10 mouse cellular contexts compared by ENCODE assay signal in the genomic region with DNA sequence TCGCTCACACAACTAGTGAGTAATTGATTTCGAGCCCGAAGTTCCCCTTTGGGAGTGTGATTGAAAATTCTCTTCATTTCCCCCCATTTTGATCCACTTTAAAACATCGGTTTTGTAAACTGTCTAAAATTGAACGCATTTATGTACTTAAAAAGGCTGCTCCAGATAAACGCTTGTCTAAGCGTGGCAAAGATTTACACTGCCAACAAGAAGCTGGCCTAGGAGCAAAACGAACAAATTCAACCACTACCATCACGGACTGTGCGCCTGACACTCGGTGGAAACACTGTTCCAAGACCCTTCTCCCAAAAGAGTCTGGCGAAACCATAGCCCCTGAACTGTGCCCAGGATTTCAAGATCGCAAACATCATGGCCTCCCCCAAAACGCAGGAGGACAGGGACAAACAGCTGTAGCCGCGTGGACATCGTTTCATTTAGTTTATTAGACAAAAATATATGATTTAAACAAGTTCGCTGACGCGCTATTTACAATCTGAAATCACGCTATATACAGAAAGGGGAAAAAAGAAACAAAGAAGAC. TPM values are rescaled to one million over a fixed set of nuclear protein-coding genes. Genes with fewer than 3 reads are reported as not detected.
DNase-seq lines count a peak whose midpoint lies in the region; ATAC-seq lines count a peak whose summit lies in the region.
"Had no signal": no experiment of that assay in that cellular context is flagged by ENCODE, and none has a peak within 500 bp of the region (broad histone marks: within the 10 kb centered on the region; RNA-seq: fewer than 3 reads in every experiment).

No protein-coding gene starts in this region.

- 1% methylated on average over 21 of the region's 21 CpGs for WGBS in kidney, embryonic 14.5 days
- 4% methylated on average over 21 of the region's 21 CpGs for WGBS in embryonic facial prominence, embryonic 11.5 days
- WGBS in hindbrain, embryonic 14.5 days = 5% methylated on average over 21 of the region's 21 CpGs

- H3K4me2 ChIP-seq in kidney, embryonic 14.5 days (replicated peaks; ENCODE audit: low read depth, low read length) = no peak overlapping the region
- H3K4me2 ChIP-seq in embryonic facial prominence, embryonic 11.5 days (ENCODE audit: low read depth, low read length) = no peak overlapping the region; the same call in 1 of the 2 replicates
- H3K4me2 ChIP-seq in hindbrain, embryonic 14.5 days (replicated peaks) = peak overlapping the region; percentile 70

- ATAC-seq in kidney, embryonic 14.5 days (ENCODE audit: low FRiP score, low TSS enrichment) = no peak
- no peak for ATAC-seq in embryonic facial prominence, embryonic 11.5 days (replicated peaks; ENCODE audit: insufficient number of reproducible peaks, low FRiP score, low TSS enrichment, low read depth)
- ATAC-seq in hindbrain, embryonic 14.5 days (ENCODE audit: low FRiP score) = no peak

- H3K27me3 ChIP-seq in kidney, embryonic 14.5 days (ENCODE audit: control insufficient read depth, insufficient read depth, low read length) = peaks cover 93% of the 10 kb centered on the region
- H3K27me3 ChIP-seq in embryonic facial prominence, embryonic 11.5 days (ENCODE audit: control insufficient read depth, insufficient read depth, low read length) = peaks cover 41% of the 10 kb centered on the region
- H3K27me3 ChIP-seq in hindbrain, embryonic 14.5 days (ENCODE audit: control insufficient read depth, insufficient read depth, low read length) = peaks cover 49% of the 10 kb centered on the region

- no peak overlapping the region for H3K27ac ChIP-seq in kidney, embryonic 14.5 days (ENCODE audit: low read depth, low read length)
- H3K27ac ChIP-seq in embryonic facial prominence, embryonic 11.5 days (replicated peaks; ENCODE audit: low read depth, low read length) = no peak overlapping the region
- H3K27ac ChIP-seq in hindbrain, embryonic 14.5 days = peak overlapping the region; percentile 87

- DNase-seq in kidney, postnatal 4 days = no peak
- peak; percentile 21 for DNase-seq in embryonic facial prominence, embryonic 11.5 days (ENCODE audit: low spot score)
- DNase-seq in hindbrain, embryonic 14.5 days (ENCODE audit: low spot score) = peak; percentile 56
- peak; percentile 50 for DNase-seq in neural tube, embryonic 10.5 days (ENCODE audit: extremely low spot score, low spot score)
- no peak for DNase-seq in gastrocnemius, postnatal 4 days (ENCODE audit: low spot score in 2 of 2)
- DNase-seq in left cerebral cortex, adult 8-10 months (ENCODE audit: low spot score in 2 of 2) = no peak
- no peak for DNase-seq in right cerebral cortex, postnatal 14 days

- H3K36me3 ChIP-seq in kidney, embryonic 14.5 days (ENCODE audit: control insufficient read depth, insufficient read depth, low read length) = no peaks in the 10 kb centered on the region
- no peaks in the 10 kb centered on the region for H3K36me3 ChIP-seq in embryonic facial prominence, embryonic 11.5 days (replicated peaks; ENCODE audit: control insufficient read depth, insufficient read depth, low read depth, low read length)
- no peaks in the 10 kb centered on the region for H3K36me3 ChIP-seq in hindbrain, embryonic 14.5 days (replicated peaks; ENCODE audit: control insufficient read depth, insufficient read depth)

- 0 out of 2 replicates have a peak overlapping the region, but pooled peaks have one; percentile 28 for H3K9ac ChIP-seq in kidney, embryonic 14.5 days (ENCODE audit: low read depth, low read length)
- no peak overlapping the region for H3K9ac ChIP-seq in embryonic facial prominence, embryonic 11.5 days (replicated peaks; ENCODE audit: low read length)
- H3K9ac ChIP-seq in hindbrain, embryonic 14.5 days = peak overlapping the region; percentile 90

- no peaks in the 10 kb centered on the region for H3K9me3 ChIP-seq in kidney, embryonic 14.5 days (ENCODE audit: control insufficient read depth, low read length)
- no peaks in the 10 kb centered on the region for H3K9me3 ChIP-seq in embryonic facial prominence, embryonic 11.5 days (replicated peaks; ENCODE audit: control insufficient read depth, low read length)
- H3K9me3 ChIP-seq in hindbrain, embryonic 14.5 days (ENCODE audit: control insufficient read depth, low read length) = no peaks in the 10 kb centered on the region

- H3K4me3 ChIP-seq in kidney, embryonic 14.5 days (ENCODE audit: low read length) = peak overlapping the region; percentile 8
- no peak overlapping the region for H3K4me3 ChIP-seq in embryonic facial prominence, embryonic 11.5 days (ENCODE audit: low read depth, low read length)
- H3K4me3 ChIP-seq in hindbrain, embryonic 14.5 days (replicated peaks; ENCODE audit: low read length) = peak overlapping the region; percentile 67
- H3K4me3 ChIP-seq: erythroblast, embryonic 14.5 days had no signal

- H3K4me1 ChIP-seq in kidney, embryonic 14.5 days (ENCODE audit: control insufficient read depth, insufficient read depth, low read length) = 0 out of 2 replicates have a peak, but pooled peaks cover 4% of the 10 kb centered on the region
- H3K4me1 ChIP-seq in embryonic facial prominence, embryonic 11.5 days (ENCODE audit: control insufficient read depth, insufficient read depth, low read length) = no peaks in the 10 kb centered on the region
- H3K4me1 ChIP-seq in hindbrain, embryonic 14.5 days (replicated peaks; ENCODE audit: control insufficient read depth, insufficient read depth, low read length) = peaks cover 26% of the 10 kb centered on the region

RNA-seq across cellular contexts. Expression of a gene that starts 5.6 kb away (rescaled TPM):
- 2.1 and 3.5 TPM in 2 replicates for polyA plus RNA-seq in kidney, embryonic 14.5 days (2014; fragmentation: Nextera tagmentation; extraction: Ambion mirVana)
- 2.2 and 2.4 TPM in 2 replicates for polyA plus RNA-seq in embryonic facial prominence, embryonic 11.5 days (2014; fragmentation: Nextera tagmentation; extraction: Ambion mirVana)
- 4.0 and 4.7 TPM in 2 replicates for polyA plus RNA-seq in hindbrain, embryonic 14.5 days (2014; fragmentation: Nextera tagmentation; extraction: Ambion mirVana)
- not detected for total RNA-seq in gastrocnemius, postnatal 4 days (2021)
- under 1 TPM; 0.27 to 0.93 (median 0.60) TPM for total RNA-seq in left cerebral cortex, adult 8-10 months (2022)
- total RNA-seq: MEL had no signal
- polyA plus RNA-seq: erythroblast, embryonic 14.5 days had no signal

Comparison
In these comparisons a context has a peak if more than half of its experiments do, and no peak if none do; other contexts are left out.
1. DNase-seq: peak in embryonic facial prominence, embryonic 11.5 days (single experiment), hindbrain, embryonic 14.5 days (single experiment) and neural tube, embryonic 10.5 days (single experiment); none in kidney, postnatal 4 days (0 of 2), gastrocnemius, postnatal 4 days (0 of 2), left cerebral cortex, adult 8-10 months (0 of 2) and right cerebral cortex, postnatal 14 days (single experiment).